Mouse (Mus musculus) gastrocnemius, adult 8-10 months (tissue): ENCODE measurements around the gene Pde10a. TPM values are rescaled to one million over a fixed set of nuclear protein-coding genes. Genes with fewer than 3 reads are reported as not detected.

Experiments used
- DNase-seq, 2 experiments: peaks; one replicate each; pipeline ENCODE4 v3.0.0; 2022; ENCODE audit warnings: low spot score in 2 of 2
- total RNA-seq, 4 experiments: library from RNA; stranded (reverse); gene quantifications; 2 replicates each; pipeline ENCODE4 v1.2.4; 2022

The Pde10a gene
- total RNA-seq, 4 experiments from 2014 or later: 1.5 to 4.4 (median 2.8) TPM

- DNase-seq: no peak
Measured at GRCm38 (mm10) chr17:8961644-8962043, 436.5 kb downstream of the Pde10a start.

- DNase-seq: no peak
Measured at GRCm38 (mm10) chr17:8965177-8965576, 440.0 kb downstream of the Pde10a start.

- DNase-seq: no peak
Measured at GRCm38 (mm10) chr17:8972152-8972854, 447.1 kb downstream of the Pde10a start.

GRCm38 (mm10) chr17:8973331-8973730 lies 448.2 kb downstream of the Pde10a start:
- no peak for DNase-seq

DNA sequence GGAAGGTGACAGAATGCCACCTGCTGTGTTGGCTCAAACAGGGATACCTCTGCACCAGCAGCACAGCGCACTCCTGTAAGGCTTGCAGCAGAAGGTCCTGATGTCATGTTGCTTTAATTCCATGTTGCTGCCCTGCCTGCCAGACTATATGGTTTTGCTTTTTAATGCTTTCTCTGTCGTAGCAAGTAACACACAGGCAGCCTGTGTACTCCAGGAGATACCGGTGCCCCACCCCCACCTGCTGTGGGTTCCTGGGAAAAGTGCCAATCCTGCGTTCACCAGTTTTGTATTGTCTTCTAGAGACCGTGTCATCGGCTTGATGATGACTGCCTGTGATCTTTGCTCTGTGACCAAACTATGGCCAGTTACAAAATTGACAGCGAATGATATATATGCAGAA lies 449.3 kb downstream of the Pde10a start:
- DNase-seq: no peak

DNA sequence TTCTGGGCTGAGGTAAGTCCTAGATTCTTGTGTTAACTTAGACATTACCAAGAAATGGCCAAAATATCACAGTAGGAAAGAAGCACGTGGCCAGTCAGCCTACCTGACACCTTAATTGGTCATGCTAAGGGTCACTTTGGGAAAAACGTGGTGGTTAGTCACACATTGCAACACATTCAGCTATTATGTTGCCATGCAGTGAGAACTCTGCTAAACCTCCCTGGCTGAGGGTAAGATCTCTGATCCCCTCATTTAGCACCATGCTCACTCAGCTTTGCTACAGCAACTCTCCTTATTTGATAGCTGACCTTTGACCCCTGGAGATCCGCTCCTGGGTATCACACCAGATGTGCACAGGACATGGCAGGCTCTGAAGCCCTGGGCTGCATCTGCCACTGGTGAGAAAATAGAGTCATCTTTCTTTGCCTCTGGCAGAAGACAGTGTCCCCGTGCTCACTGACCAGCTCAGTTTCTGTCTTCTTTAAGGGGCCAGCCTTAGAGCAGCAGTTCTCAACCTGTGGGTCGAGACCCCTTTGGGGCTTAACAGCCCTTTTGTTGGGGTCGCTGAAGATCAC lies 449.7 kb downstream of the Pde10a start:
- no peak for DNase-seq

- DNase-seq: no peak
Measured at GRCm38 (mm10) chr17:8976745-8977144, 451.6 kb downstream of the Pde10a start.

DNA sequence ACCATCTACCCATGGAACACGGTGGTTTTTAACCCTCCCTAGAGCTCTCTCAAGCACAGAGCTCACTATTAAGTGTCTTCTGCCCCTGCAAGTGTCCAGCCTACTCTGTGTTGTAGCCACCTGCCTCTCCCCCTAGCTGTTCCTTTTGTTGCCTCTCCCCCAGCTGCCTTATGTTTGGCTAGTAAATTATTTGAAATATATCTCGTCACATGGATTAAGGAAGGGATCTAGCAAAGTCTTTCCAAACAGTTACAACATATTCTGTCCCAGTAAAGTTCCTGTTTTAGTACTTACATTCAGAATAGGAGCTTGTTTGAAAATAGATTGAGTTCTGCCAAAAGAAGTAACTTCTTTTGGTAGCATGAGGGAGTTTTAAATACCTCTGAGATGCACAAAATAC lies 452.1 kb downstream of the Pde10a start:
- no peak for DNase-seq

GRCm38 (mm10) chr17:8983576-8983975 lies 458.4 kb downstream of the Pde10a start:
- DNase-seq: no peak

DNA sequence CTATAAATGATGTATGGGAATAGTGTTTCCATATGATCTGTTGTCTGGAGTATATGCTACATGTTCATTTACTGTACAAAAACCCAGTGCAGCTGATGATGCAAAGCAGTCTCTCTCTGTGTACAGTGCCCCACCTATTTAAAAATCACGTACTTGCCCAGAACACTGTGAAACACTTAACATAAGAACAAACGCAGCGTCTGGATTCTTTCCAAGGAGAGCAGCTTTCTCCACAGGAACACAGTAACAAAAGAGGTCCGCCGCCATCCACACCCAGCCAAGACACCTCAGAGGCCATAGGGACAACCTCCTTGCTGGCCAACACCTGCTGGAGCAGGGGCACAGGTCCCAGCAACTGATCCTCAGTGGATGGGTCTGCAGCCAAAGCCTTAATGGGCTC lies 460.5 kb downstream of the Pde10a start:
- DNase-seq: no peak

GRCm38 (mm10) chr17:8986551-8986950 lies 461.4 kb downstream of the Pde10a start:
- no peak for DNase-seq

DNA sequence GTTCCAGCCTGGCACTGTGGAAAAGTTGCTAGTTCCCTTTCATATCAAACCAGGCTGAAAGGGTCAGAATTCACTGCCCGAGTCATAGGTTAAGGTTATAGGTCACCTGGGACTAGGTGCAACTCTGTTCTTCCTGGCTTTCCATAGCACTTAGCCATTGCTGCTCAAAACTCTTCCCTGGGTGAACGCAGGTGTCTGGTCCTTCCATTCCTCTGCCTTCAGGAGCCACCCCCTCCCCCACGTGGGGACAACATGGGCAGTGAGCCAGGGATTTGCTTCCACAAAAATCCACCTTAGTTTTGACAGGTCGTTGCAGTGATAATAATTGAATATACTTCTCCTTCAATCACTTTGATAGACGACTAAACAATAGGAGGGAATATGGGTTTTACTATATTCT lies 462.2 kb downstream of the Pde10a start:
- no peak for DNase-seq

- DNase-seq: peak; percentile 53 to 58
Measured at GRCm38 (mm10) chr17:8988119-8988807, 463.1 kb downstream of the Pde10a start, which contains the start of gene 1700010I14Rik. Gene 1700010I14Rik (plus strand): TSS chr17:8988333.

DNA sequence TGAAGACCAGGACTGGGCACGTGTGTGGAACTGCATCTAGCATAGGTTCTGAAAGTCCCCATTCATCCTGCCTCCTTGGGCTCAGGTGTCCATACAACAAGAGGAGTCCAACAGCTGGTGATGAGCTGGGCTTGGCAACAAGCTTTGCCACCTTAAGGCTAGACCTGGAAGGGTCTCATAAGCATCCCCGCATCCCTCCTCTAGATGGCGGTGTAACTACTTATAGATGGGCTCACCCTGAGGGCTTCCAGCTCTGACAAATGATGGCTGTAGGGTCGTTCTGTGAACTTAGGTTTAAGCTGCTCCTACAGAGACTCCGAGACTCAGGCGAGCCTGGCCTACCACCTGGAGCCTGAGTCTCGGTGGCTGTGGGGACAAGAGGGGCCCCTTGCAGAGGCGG lies 466.0 kb downstream of the Pde10a start:
- DNase-seq: no peak

- no peak for DNase-seq
Measured at GRCm38 (mm10) chr17:8995344-8995743, 470.2 kb downstream of the Pde10a start.

GRCm38 (mm10) chr17:9002438-9002837 lies 477.3 kb downstream of the Pde10a start:
- DNase-seq: no peak

DNA sequence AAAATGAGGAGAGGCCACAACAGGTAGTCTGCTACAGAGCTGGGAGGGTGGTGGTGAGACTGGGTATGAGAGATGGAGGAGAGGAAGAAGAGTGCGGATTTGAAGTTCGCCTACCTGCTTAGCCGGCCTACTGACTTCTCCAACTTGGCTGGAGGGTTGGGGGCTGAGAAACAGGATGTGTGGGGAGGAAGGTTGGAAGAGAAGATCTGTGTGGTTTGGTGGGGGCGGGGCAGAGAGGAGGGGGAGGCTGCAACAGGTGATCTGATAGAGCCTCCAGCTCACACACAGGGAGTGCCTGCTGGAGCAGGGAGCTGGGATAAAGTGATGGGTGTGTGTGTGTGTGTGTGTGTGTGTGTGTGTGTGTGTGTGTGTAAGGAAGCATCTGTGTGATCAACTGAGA lies 479.3 kb downstream of the Pde10a start:
- no peak for DNase-seq

DNA sequence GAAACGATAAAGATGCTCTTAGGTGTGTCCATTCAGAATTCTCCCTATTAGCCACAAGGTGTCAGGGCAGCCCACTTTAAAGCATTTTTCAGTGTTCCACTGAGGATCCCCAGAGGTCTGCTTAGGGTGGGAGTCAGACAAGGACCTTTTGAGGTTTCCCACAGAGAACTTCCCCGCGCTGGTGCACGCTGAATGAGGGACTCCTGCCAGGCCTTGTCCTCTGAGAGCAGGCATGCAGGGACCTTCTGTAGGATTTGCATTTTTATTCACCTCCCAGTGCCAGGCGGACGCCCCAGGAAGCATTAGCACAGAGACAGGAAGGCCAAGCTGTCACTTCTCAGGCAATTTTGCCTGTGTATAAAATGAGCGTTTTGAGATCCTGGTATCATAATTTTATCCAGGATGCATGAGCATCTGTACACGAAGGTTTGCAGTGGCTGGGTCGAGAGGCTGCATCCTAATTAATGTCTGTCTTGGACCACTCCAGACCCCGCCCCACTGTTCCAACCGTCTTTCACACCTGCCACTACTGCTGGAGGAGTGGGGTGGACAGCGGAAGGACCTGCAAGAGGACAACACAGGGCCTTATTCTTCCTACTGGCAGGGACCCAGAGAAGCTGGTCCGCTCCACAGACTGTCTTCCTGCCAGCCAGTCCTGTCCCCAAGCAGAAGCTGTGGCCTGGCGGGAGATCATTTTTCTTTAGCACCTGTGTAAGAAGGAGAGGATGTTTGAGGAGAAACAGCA lies 498.2 kb downstream of the Pde10a start:
- DNase-seq: no peak

DNA sequence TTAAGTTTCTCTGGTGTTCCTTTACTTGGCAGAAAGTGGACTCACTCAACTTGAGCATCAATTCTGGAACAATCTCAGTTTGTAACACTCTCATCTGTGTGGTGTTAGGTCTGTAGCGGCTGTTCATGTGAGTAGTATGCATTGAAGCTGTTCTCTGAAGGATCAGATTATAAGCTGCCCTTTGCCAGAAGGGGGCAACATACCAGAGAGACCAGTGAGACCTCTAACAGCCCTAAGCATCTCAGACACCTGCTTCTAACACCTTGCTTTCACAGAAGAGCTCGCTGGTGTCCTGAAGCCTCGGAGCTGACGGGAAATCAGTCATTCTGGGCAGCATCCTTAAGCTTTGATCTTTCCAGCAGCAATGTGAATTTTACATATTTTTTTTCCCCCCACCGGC lies 505.0 kb downstream of the Pde10a start:
- DNase-seq: no peak

DNA sequence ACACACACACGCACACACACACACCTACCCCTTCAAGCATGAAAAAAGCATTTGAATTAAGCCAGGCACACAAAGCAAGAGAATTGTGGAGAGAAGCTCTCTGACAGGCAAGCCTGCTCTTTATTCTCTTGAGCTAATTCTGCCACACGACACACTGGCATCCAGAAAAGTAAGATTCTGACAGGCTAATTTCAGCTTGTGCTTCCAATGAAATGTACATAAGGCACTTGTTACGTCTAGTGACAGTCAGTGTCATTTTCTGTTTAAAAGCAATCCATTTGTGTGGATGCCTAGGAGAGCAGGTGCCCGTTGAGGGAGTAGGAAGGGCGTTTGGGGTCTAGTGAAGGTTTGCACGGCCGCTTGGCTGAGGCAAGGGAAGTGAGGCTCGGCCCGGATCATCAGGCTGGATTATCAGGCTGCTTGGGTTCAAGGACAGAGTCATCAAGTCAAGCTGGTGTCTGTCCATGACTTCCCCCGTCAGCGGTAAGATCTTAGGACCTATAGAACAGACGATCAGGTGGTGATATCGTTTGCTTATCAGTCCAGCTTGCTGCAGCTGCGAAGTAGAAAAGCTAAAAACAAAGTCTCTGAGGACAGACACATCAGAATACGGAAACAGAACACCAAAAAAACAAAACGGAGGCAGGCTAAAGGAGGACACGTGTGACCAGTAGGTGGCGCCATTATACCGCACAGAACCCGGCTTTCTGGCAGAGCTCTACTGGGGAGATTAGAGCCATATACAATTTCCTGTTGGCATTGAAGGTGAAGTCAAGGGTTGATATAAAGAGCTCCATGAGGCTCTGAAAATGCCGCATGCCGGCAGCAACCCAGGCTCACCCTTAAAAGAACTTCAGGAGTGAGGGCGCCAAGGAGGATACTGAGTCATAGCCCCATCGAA lies 506.3 kb downstream of the Pde10a start:
- DNase-seq: peak; percentile 57 to 75
